Mouse (Mus musculus) lung, postnatal 0 days (tissue): Measurements from ENCODE around the gene Pcca. TPM values are rescaled to one million over a fixed set of nuclear protein-coding genes. Genes with fewer than 3 reads are reported as not detected.

Experiments used
- ATAC-seq: fragments of 200-750 bp; cut with Nextera tagmentation; 2 replicates; pipeline ENCODE4 v1.8.0; 2017; ENCODE audit warnings: moderate library complexity
- DNase-seq: peaks from one replicate; pipeline ENCODE4 v3.0.0-alpha.2; 2016; ENCODE audit warnings: low spot score
- H3K27ac ChIP-seq: fragments of 300-500 bp; sonication (generic); 2 replicates; pipeline ENCODE4 v1.5.1; 2014; ENCODE audit warnings: antibody characterized with exemption, mild to moderate bottlenecking, low read length, mixed read lengths
- H3K27me3 ChIP-seq: fragments of 300-500 bp; sonication (generic); replicated peaks from 2 replicates; pipeline ENCODE4 v1.6.1; 2014; ENCODE audit warnings: low read length, mixed read lengths; ENCODE audit not compliant: insufficient read depth
- H3K36me3 ChIP-seq: fragments of 300-500 bp; sonication (generic); 2 replicates; pipeline ENCODE4 v1.6.1; 2014; ENCODE audit warnings: low read length, mixed read lengths; ENCODE audit not compliant: insufficient read depth
- H3K4me1 ChIP-seq: fragments of 300-500 bp; sonication (generic); 2 replicates; pipeline ENCODE4 v1.6.1; 2014; ENCODE audit warnings: antibody characterized with exemption, low read depth, low read length, mixed read lengths; ENCODE audit not compliant: insufficient read depth
- H3K4me2 ChIP-seq: fragments of 300-500 bp; sonication (generic); replicated peaks from 2 replicates; pipeline ENCODE4 v1.6.1; 2014; ENCODE audit warnings: low read depth, mild to moderate bottlenecking, low read length, moderate library complexity, mixed read lengths
- H3K4me3 ChIP-seq: fragments of 300-500 bp; sonication (generic); 2 replicates; pipeline ENCODE4 v1.5.1; 2014; ENCODE audit warnings: low read depth, low read length
- H3K9ac ChIP-seq: fragments of 300-500 bp; sonication (generic); replicated peaks from 2 replicates; pipeline ENCODE4 v1.6.1; 2014; ENCODE audit warnings: low read depth, mild to moderate bottlenecking
- H3K9me3 ChIP-seq: fragments of 300-500 bp; sonication (generic); 2 replicates; pipeline ENCODE4 v1.6.1; 2016; ENCODE audit warnings: low read length, mixed read lengths
- CTCF ChIP-seq: IDR thresholded peaks from 2 replicates; pipeline ENCODE4 v1.5.1; 2016; ENCODE audit warnings: antibody characterized with exemption, mild to moderate bottlenecking
- EP300 ChIP-seq: IDR thresholded peaks from 2 replicates; pipeline ENCODE4 v1.6.1; 2016; ENCODE audit warnings: antibody characterized with exemption, mild to moderate bottlenecking, control low read depth
- WGBS: fragments of 180-500 bp; shearing (Covaris S2); extraction: QIAGEN DNeasy Blood & Tissue Kit; methylation state at CpG from one replicate; pipeline ENCODE4 v1.1.7; 2014; 5-methylcytosine and 5-hydroxymethylcytosine counted together
- polyA plus RNA-seq: library from polyadenylated mRNA; unstranded; fragments of >200 nt; fragmentation: Nextera tagmentation; extraction: Ambion mirVana; gene quantifications from 2 replicates; pipeline ENCODE4 v1.2.1, GENCODE M21; 2015

Gene Pcca
- polyA plus RNA-seq, 1 experiment from 2014 or later, result 10.4 TPM

DNA sequence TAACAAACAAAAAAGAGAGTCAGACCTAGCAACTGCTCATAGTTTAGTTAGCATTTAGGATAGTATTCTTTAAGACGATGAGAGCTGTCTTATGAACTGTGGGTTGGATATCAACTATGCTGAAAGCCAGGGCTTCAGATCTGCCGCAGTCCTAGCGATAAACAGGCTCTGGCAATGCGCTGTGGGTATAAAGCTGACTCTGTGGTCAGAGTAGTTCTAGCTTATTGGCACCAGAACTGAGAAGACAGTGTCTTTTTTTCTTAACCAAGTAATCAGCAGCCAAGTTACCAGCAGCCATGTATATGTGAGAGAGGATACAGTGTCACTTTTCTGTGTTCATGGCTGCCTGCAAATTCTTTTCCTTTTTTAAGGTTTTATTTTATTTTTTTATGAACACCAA is 154.3 kb downstream of the Pcca start:
- H3K4me2 ChIP-seq, result no peak overlapping the region
- H3K4me3 ChIP-seq, result no peak overlapping the region
- no peak for TF ChIP-seq EP300
- TF ChIP-seq CTCF, result no peak
- no peak for ATAC-seq
- no peaks in the 10 kb centered on the region for H3K9me3 ChIP-seq
- no peak overlapping the region for H3K27ac ChIP-seq
- H3K27me3 ChIP-seq, result no peaks in the 10 kb centered on the region
- H3K36me3 ChIP-seq, result no peaks in the 10 kb centered on the region
- 85% methylated on average over 4 of the region's 4 CpGs for WGBS
- H3K4me1 ChIP-seq, result no peaks in the 10 kb centered on the region
- no peak for DNase-seq
- no peak overlapping the region for H3K9ac ChIP-seq

DNA sequence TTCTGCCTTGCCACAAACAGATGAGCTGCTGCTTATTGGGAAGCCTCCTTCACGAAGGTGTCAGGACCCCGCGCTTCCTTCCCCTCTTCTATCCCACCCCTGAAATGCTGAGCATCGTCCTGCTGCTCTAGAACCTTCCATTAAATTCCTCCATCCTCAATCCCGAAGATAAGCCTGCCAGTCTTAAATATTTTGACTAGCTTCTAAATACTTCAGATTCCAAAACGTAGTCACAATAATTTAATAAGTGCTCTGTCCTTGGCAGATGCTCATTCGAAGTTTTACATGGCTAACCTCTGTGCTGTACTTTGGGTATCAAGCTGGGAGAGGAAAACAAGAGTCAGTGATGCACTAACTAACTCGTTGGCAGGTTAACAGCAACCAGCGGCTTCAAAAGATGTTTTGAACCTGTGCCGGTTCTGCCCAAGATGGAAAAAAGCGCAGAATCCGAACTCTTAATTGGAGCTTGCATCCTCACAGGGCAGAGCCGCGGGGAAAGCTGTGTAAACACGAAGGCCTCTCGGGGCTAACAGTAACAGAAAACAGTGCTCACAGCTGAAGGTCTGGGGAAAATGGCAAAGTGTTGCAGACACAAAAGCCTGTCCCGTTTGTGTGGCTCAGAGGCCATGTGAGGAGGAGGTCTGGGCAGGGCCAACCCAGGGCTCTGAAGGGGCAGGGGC is 155.2 kb downstream of the Pcca start:
- Histone ChIP-seq H3K9me3 (no peaks in the 10 kb centered on the region), H3K36me3 (no peaks in the 10 kb centered on the region), H3K27ac (no peak overlapping the region), H3K4me1 (no peaks in the 10 kb centered on the region), H3K27me3 (no peaks in the 10 kb centered on the region), H3K9ac (no peak overlapping the region), H3K4me2 (no peak overlapping the region), H3K4me3 (no peak overlapping the region)
- TF ChIP-seq CTCF, result no peak
- TF ChIP-seq EP300, result no peak
- DNase-seq (no peak), ATAC-seq (no peak)
- 54% methylated on average over 17 of the region's 17 CpGs for WGBS

DNA sequence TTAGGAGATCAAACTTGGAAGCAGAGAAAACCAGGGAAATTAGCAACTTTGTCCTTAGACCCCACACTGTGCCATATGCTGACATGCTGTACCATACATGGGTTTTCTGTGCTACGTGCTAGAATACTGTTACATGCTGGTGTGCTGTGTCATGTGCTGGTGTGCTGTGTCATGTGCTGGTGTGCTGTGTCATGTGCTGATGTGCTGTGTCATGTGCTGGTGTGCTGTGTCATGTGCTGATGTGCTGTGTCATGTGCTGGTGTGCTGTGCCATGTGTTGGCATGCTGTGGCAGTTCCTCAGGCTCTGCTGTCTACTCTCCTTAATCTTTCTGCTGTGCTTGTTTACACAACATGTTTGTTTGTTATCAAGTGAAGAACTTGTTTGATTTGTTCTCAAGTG is 157.4 kb downstream of the Pcca start:
- no peak overlapping the region for H3K4me3 ChIP-seq
- H3K36me3 ChIP-seq, result no peaks in the 10 kb centered on the region
- TF ChIP-seq CTCF (no peak), EP300 (no peak)
- WGBS, result 90% methylated on average over 1 of the region's 1 CpGs
- no peaks in the 10 kb centered on the region for H3K9me3 ChIP-seq
- ATAC-seq, result no peak
- no peak overlapping the region for H3K4me2 ChIP-seq
- H3K27me3 ChIP-seq, result no peaks in the 10 kb centered on the region
- no peak overlapping the region for H3K9ac ChIP-seq
- H3K4me1 ChIP-seq, result no peaks in the 10 kb centered on the region
- no peak for DNase-seq
- H3K27ac ChIP-seq, result no peak overlapping the region

DNA sequence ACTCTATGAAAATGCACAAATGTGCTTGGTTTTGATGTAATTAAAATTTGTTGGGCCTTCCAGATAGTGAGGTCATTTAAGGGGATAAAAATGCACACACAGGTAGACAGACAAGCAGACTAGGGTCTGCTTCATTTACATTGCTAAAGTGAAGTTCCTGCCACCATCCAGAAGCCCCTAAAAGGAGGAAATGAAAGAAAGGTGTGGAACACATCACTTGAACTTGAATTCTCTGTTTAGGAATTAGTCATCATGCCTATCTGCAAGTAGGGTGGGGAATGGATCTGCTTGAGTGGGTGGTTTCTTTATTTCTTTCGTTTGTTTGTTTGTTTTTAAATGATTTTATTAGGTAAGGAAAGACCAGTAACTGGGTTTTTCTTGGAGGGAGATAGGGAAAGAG is 166.2 kb downstream of the Pcca start:
- Histone ChIP-seq H3K4me1 (no peaks in the 10 kb centered on the region), H3K36me3 (no peaks in the 10 kb centered on the region), H3K27ac (no peak overlapping the region), H3K9ac (no peak overlapping the region), H3K27me3 (no peaks in the 10 kb centered on the region), H3K9me3 (no peaks in the 10 kb centered on the region), H3K4me2 (no peak overlapping the region), H3K4me3 (no peak overlapping the region)
- ATAC-seq (no peak), DNase-seq (no peak)
- no peak for TF ChIP-seq EP300
- TF ChIP-seq CTCF, result no peak
- WGBS, result 44% methylated on average over 1 of the region's 1 CpGs

DNA sequence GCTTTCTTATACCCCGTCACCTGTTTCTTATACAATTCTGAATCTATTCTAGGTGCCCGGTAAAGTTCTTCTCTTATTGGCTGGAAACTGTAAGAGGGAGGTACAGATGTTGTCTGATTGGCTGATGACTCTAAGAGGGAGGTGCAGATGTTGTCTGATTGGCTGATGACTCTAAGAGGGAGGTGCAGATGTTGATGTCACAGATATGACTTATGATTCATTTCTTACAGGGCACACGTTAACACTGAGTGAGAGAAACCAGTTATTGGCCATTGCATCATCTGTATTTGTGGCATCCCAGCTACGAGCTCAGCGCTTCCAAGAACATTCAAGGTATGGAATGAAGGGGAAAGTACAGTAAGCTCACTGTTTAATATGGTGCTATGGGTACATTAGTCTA is 179.7 kb downstream of the Pcca start:
- no peaks in the 10 kb centered on the region for H3K27me3 ChIP-seq
- no peaks in the 10 kb centered on the region for H3K4me1 ChIP-seq
- H3K4me2 ChIP-seq, result no peak overlapping the region
- TF ChIP-seq CTCF (no peak), EP300 (no peak)
- no peaks in the 10 kb centered on the region for H3K9me3 ChIP-seq
- WGBS, result 87% methylated on average over 5 of the region's 5 CpGs
- no peak overlapping the region for H3K27ac ChIP-seq
- no peak for DNase-seq
- no peak overlapping the region for H3K4me3 ChIP-seq
- no peak for ATAC-seq
- no peaks in the 10 kb centered on the region for H3K36me3 ChIP-seq
- H3K9ac ChIP-seq, result no peak overlapping the region

DNA sequence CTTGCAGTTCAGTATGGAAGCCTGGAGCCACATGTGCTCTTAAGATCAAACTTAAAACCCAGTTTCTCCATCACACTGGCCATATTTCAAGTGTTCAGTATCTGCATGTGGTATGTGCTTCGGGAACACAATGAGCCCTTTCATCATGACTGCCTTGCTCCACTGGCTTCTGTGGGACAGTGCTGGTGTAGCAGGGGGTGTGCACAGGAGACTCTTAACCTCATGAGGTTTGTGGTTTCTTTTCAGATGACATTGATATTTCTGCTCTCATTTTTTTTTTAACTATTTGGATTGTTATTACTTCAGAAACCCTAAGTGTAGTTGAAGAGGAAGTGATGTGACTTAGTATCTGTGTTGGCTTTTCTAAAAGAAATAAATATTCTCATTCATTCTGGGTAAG is 180.8 kb downstream of the Pcca start:
- H3K4me3 ChIP-seq, result no peak overlapping the region
- no peak overlapping the region for H3K9ac ChIP-seq
- TF ChIP-seq CTCF (no peak), EP300 (no peak)
- ATAC-seq (no peak), DNase-seq (no peak)
- H3K4me2 ChIP-seq, result no peak overlapping the region
- H3K36me3 ChIP-seq, result no peaks in the 10 kb centered on the region
- no peaks in the 10 kb centered on the region for H3K27me3 ChIP-seq
- H3K27ac ChIP-seq, result no peak overlapping the region
- H3K4me1 ChIP-seq, result no peaks in the 10 kb centered on the region
- WGBS, result 42% methylated on average over 1 of the region's 1 CpGs
- no peaks in the 10 kb centered on the region for H3K9me3 ChIP-seq

DNA sequence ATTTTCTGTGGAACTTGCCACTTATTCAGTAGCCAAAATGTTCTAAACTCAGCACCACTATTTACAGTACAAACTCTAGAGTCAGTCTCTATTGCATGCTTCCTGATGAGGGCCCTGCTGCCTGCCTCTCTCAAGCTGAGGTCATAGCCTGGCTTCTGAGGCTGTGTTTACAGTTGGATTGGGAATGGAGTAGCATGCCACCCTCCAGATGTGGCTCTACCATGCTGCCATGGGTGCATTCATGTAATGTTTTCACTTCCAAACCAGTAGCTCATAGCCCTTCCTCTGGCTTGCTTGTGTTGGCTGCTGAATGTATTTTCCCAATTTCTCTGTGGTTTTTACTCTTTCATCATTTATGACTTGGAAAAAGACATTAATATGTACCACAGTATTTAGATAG is 181.9 kb downstream of the Pcca start:
- H3K4me3 ChIP-seq, result no peak overlapping the region
- H3K9ac ChIP-seq, result no peak overlapping the region
- no peaks in the 10 kb centered on the region for H3K36me3 ChIP-seq
- no peak overlapping the region for H3K27ac ChIP-seq
- no peaks in the 10 kb centered on the region for H3K27me3 ChIP-seq
- no peaks in the 10 kb centered on the region for H3K4me1 ChIP-seq
- no peaks in the 10 kb centered on the region for H3K9me3 ChIP-seq
- TF ChIP-seq EP300 (no peak), CTCF (no peak)
- DNase-seq (no peak), ATAC-seq (no peak)
- no peak overlapping the region for H3K4me2 ChIP-seq
